Mouse (Mus musculus) frontal cortex, postnatal 10 days (tissue): ENCODE data around the gene Pde1a.

ENCODE experiments used
- DNase-seq, 2 experiments: peaks; one replicate each; pipeline ENCODE4 v3.0.0; 2022; ENCODE audit warnings: low spot score in 2 of 2, mixed read lengths in 1 of 2

Gene Pde1a

DNA sequence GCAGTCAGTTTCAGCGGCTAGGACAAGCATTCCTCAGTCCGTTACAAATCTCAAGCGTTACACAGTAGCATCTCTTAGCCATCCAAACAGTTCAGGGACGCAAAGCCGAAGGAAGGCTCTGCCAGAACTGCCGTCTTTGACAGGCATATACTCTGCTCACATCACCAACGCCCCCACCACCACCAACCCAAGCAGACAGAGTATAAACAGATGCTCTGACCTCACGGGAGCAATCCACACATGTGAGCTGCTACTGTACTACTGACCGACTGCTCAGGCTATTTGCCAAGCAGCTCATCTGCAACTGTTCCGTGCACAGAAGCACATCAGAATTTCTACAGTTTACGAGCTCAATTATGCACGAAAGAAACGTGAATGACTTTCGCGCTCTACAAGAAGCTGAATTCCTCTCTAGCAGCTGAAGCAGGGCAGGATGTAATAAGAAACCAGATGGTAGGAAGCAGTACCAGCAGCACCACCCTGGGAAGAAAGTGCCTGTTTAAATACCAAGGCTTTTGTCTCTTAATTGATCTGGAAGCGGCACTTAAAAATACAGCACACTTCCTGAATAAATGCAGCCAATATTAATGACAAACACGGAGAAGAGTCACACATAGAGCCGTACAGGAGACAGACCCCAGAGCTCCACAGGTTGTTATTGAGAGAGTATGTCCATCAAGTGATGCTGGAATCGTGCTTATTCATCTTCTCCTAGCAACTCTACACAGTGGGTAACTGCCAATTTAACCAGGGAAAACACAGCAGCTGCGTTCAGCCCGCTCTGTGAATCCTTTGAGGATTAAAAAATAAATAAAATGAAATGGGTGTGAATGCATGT is at the start of gene Pde1a:
TSS of gene Pde1a (minus strand) at position 598 of the 838 bp plus-strand sequence.
- DNase-seq: peak; percentile 25 to 34

- no peak for DNase-seq
Measured at GRCm38 (mm10) chr2:80178608-80179280, 49.5 kb upstream of the Pde1a start.

DNA sequence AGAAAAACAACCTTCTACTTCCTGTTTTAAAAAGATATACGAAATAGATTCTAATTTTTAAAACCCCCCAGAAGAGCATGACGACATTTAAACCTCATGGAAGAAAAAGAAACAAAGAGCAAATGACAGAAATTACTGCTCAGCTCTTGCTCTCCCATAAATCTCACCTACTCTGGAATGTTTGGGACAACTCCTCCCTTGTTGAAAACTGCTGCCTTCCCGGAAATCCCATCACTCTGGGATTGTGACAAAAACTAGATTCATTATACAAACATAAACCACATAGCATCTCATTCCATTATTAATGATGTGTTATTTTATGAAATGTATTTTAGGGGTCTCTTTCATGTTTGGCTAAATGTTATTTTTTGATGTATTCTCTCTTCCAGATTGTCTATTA is 48.9 kb upstream of the Pde1a start:
- no peak for DNase-seq

DNA sequence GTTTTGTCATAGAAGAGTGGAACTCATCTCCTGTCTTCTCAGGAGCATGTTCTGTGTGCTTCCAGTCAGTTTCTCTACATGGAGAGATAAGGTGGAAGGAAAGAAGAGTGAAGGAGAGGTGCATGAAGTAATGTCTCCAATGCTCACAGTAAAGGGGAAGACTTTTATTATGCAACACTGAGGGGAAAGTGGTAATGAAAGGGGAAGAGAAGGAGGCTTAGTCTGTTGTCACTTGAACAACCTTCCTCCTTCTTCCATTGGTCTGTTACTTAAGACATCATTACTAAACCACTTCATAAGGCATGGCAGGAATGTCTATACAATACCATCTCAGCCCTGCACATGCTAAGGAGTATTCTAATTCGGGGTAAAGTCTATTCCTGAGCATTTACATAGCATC is 38.8 kb upstream of the Pde1a start:
- DNase-seq: no peak

DNA sequence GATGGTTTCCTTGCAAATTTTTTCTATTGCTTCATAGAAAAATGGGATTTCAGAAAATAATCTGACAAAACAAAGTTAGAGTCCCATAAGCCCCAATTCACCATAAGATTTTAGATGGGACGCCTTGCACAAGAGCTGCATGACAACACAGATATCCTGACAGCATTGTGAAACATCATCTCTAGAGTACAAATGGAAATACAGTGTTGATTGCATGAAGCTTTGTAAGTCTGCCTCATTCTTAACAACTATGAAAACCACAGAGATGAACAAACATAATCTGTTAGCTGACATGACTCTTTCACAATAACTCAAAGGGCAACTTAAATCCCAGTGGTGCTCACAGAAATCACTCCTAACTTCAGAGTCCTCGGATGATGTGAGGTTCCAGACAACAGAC is 29.5 kb upstream of the Pde1a start:
- no peak for DNase-seq

DNA sequence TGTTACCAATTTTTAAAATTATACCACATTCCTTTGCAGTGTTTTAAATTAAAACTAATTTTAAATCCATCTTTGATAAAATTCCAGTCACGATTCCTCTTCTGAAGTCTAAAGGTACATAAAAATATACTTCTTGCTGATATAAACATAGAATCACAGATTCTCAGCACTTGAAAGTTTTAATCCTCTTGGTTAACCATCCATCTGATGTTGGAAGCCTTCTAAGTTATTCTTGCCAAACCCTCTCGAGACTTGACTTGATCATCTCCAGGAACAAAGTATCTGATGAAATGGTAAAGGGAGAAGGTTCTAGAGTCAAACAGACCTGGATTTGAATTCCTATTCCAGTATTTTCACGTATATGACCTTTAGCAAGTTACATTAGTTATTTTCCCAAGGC is 28.9 kb upstream of the Pde1a start:
- DNase-seq: no peak

DNA sequence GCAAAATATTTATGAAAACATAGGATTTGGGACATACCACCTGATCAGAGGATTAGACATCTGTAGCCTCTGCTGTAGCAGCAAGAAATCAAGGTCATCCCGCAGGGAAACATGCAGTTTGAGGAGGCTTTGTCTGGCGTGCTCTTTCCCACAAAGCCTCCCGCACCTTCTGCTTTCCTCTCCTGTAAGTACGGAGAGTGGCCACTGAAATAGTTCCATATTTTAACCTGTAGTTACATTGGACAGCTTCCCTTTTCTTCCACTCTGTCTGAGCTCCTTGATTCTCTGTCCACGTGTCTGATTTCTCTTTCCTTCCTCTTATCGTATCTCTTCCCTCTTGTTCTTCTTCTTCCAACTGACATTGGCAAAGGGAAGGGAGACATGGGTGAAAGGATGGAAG is 20.8 kb upstream of the Pde1a start:
- DNase-seq: no peak

- no peak for DNase-seq
Measured at GRCm38 (mm10) chr2:80149332-80149731, 20.1 kb upstream of the Pde1a start.

GRCm38 (mm10) chr2:80135076-80135475 is 5.8 kb upstream of the Pde1a start:
- DNase-seq: no peak

DNA sequence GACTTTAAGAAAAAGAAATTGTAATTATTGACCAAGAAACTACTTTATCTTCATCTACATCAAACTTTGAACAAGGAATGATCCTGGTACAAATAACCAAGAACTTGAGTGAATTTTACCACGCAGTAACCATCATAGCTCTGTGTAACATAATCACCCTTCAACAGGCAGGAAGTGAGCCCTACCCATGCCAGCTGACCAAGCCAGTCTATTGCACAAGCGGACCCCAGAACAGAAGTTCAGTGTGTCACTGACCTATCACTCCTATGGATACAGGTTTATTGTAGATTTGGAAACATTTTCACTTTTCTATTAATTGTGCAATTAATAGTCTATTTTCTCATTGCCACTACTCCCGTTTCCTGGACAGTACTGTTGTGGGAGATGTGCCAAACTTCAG is 3.4 kb upstream of the Pde1a start:
- DNase-seq: no peak

GRCm38 (mm10) chr2:80126663-80127062 is 2.6 kb downstream of the Pde1a start:
- DNase-seq: no peak

- DNase-seq: no peak
Measured at GRCm38 (mm10) chr2:80086891-80087290, 42.4 kb downstream of the Pde1a start.

DNA sequence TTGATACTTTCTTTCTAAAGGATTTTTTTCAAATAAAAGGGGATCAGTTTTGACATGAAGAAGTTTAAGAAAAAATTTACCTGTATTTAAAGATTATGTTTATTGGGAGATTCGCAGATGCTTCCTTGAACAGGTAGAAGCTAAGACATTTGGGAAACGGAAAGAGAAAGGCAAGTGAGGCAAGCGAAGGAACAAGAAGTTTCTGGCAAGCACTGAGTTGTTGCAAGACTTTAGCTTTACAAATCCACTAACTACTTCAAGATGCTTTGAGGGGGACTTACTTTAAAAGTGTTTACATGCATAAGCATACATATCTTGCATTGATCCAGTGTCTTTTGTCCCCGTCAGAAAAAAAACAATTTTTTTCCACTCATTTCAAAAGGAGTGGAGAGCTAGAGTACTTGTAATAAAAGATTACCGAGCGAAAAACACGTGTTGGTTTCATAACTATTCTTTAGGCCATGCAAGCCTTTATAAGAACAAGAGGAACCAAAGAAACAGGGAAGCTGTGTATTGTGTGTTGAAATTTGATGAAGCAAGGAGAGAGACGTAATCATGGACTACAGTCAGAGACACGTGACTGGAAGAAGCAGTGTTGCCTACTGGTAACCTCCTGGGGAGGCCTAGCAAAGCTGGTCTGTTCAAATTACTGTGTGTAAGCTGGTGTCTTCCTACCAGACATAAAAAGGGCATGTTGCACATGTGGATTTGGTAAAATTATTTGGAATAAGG is 49.0 kb downstream of the Pde1a start:
- DNase-seq: no peak

- no peak for DNase-seq
Measured at GRCm38 (mm10) chr2:80079618-80080017, 49.6 kb downstream of the Pde1a start.

DNA sequence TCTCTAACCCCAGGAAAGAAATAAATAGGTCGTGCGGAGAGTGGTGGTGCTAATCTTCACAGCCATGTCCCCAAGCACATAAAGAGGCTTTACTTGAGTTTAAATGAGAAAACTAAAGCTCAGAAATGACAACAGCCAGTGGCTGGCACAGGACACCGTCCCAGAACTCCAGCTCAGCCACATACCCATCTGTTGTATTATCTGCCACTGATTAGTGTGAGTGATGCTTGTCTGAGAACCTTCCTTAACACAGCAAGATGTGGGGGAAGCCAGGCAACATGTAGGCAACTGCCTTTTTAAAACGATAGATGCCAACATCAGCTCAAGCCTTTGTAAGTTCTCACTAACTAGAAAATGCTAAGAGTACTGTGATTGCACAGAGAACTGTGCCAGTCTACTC is 52.9 kb downstream of the Pde1a start:
- no peak for DNase-seq

DNA sequence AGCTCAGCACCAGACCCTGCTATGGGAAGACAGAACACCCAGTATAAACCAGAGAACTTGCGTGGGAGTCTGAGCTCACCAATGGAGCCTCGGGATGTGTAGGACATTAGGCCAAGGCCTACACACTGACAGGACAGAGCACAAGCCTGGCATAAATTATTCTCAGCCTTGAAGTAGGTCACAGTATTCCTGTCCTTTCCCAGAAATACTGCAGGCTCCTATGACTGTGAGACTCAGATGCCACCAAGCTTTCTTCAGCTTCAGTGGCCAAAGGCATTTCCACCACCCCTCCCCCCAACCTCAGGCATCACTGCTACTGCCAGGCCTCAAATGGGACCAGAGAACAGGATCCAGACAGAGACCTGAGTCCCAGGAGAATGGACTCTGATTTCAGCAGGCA is 54.7 kb downstream of the Pde1a start:
- no peak for DNase-seq

- DNase-seq: no peak
Measured at GRCm38 (mm10) chr2:80074046-80074445, 55.2 kb downstream of the Pde1a start.

- DNase-seq: no peak
Measured at GRCm38 (mm10) chr2:80073426-80073825, 55.8 kb downstream of the Pde1a start.

DNA sequence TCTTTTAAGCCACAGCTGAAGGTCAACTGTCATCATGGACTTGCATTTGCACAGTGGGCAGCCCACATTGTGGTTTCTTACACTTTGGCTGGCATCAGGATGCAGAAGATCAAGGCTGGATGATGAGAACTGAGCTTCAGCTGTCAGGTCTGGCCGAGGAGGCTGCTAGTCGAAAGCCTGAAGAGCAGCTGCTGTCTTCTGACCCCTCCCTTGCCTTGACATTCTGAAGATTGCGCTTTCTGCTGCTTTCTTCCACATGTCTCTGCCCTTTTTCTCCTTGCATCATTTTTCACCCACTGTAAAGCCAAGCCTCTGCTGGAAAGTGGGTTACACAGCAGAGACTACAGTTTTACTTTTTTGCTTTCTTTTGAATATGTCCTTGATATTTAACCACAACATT is 59.5 kb downstream of the Pde1a start:
- no peak for DNase-seq

DNA sequence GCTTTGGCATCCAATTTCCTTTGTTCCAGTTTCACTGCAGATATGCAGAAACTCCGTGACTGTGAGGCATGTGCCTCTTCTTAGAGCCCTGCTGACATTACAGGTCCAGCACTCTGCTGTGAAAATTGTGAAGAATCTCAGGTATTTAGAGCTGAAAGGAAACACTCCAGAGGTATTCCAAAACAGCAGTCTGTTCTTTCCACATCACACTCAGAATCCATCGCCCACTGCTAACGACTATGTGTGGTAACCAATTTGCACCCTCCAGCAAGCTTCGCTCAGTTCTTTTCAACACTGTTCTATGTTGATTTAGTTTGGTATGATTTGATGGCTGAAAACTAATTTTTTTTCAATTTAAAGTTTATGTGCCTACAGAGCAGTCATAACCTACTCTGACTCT is 62.8 kb downstream of the Pde1a start:
- DNase-seq: no peak

- no peak for DNase-seq
Measured at GRCm38 (mm10) chr2:80056062-80056461, 73.2 kb downstream of the Pde1a start.

DNA sequence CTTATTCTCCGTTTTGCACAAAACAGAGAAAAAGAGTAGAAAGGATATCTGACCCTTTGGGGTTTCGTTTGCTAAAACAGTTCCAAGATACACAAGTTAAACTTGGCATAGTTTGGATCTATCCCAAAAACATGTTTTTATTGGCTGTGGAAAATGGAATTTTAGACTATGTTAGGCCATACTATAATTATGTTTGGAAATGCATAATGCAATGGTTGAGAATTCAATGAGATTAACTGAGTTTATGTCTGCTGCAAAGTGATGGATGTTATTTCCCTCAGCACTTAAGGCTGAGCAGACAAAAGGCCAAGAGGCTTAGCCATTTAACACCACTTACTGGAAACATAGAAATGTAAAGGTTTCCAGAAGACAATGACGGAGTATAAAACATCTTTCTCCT is 75.2 kb downstream of the Pde1a start:
- DNase-seq: no peak
